Mouse (Mus musculus) lung, postnatal 0 days (tissue): ENCODE data around the gene 2010111I01Rik. TPM values are rescaled to one million over a fixed set of nuclear protein-coding genes. Genes with fewer than 3 reads are reported as not detected.
A peak's percentile ranks its signal among the peaks of the same experiment; 100 is the strongest.

Source experiments
- ATAC-seq: fragments of 200-750 bp; cut with Nextera tagmentation; 2 replicates; pipeline ENCODE4 v1.8.0; 2017; ENCODE audit warnings: moderate library complexity
- DNase-seq: peaks from one replicate; pipeline ENCODE4 v3.0.0-alpha.2; 2016; ENCODE audit warnings: low spot score
- H3K27ac ChIP-seq: fragments of 300-500 bp; sonication (generic); 2 replicates; pipeline ENCODE4 v1.5.1; 2014; ENCODE audit warnings: antibody characterized with exemption, mild to moderate bottlenecking, low read length, mixed read lengths
- H3K27me3 ChIP-seq: fragments of 300-500 bp; sonication (generic); replicated peaks from 2 replicates; pipeline ENCODE4 v1.6.1; 2014; ENCODE audit warnings: low read length, mixed read lengths; ENCODE audit not compliant: insufficient read depth
- H3K36me3 ChIP-seq: fragments of 300-500 bp; sonication (generic); 2 replicates; pipeline ENCODE4 v1.6.1; 2014; ENCODE audit warnings: low read length, mixed read lengths; ENCODE audit not compliant: insufficient read depth
- H3K4me1 ChIP-seq: fragments of 300-500 bp; sonication (generic); 2 replicates; pipeline ENCODE4 v1.6.1; 2014; ENCODE audit warnings: antibody characterized with exemption, low read depth, low read length, mixed read lengths; ENCODE audit not compliant: insufficient read depth
- H3K4me2 ChIP-seq: fragments of 300-500 bp; sonication (generic); replicated peaks from 2 replicates; pipeline ENCODE4 v1.6.1; 2014; ENCODE audit warnings: low read depth, mild to moderate bottlenecking, low read length, moderate library complexity, mixed read lengths
- H3K4me3 ChIP-seq: fragments of 300-500 bp; sonication (generic); 2 replicates; pipeline ENCODE4 v1.5.1; 2014; ENCODE audit warnings: low read depth, low read length
- H3K9ac ChIP-seq: fragments of 300-500 bp; sonication (generic); replicated peaks from 2 replicates; pipeline ENCODE4 v1.6.1; 2014; ENCODE audit warnings: low read depth, mild to moderate bottlenecking
- H3K9me3 ChIP-seq: fragments of 300-500 bp; sonication (generic); 2 replicates; pipeline ENCODE4 v1.6.1; 2016; ENCODE audit warnings: low read length, mixed read lengths
- CTCF ChIP-seq: IDR thresholded peaks from 2 replicates; pipeline ENCODE4 v1.5.1; 2016; ENCODE audit warnings: antibody characterized with exemption, mild to moderate bottlenecking
- EP300 ChIP-seq: IDR thresholded peaks from 2 replicates; pipeline ENCODE4 v1.6.1; 2016; ENCODE audit warnings: antibody characterized with exemption, mild to moderate bottlenecking, control low read depth
- WGBS: fragments of 180-500 bp; shearing (Covaris S2); extraction: QIAGEN DNeasy Blood & Tissue Kit; methylation state at CpG from one replicate; pipeline ENCODE4 v1.1.7; 2014; 5-methylcytosine and 5-hydroxymethylcytosine counted together
- polyA plus RNA-seq: library from polyadenylated mRNA; unstranded; fragments of >200 nt; fragmentation: Nextera tagmentation; extraction: Ambion mirVana; gene quantifications from 2 replicates; pipeline ENCODE4 v1.2.1, GENCODE M21; 2015

2010111I01Rik gene
- polyA plus RNA-seq: 128 and 130 TPM in 2 replicates

GRCm38 (mm10) chr13:62964640-62965311 is at the start of gene 2010111I01Rik:
TSS of gene 2010111I01Rik (plus strand) at chr13:62964893.
- no peak within 1 kb of the TSS for H3K27ac ChIP-seq
- no peaks in the 10 kb centered on the region for H3K4me1 ChIP-seq
- H3K4me3 ChIP-seq: peak within 1 kb of the TSS; percentile 78
- ATAC-seq (peak; percentile 96), DNase-seq (peak; percentile 97)
- under 1% methylated on average over 41 of the region's 41 CpGs for WGBS
- H3K4me2 ChIP-seq: peak within 1 kb of the TSS; percentile 90
- no peaks in the 10 kb centered on the region for H3K9me3 ChIP-seq
- TF ChIP-seq EP300 (no peak), CTCF (peak; percentile 66)
- H3K27me3 ChIP-seq: no peaks in the 10 kb centered on the region
- no peaks in the 10 kb centered on the region for H3K36me3 ChIP-seq
- H3K9ac ChIP-seq: peak within 1 kb of the TSS; percentile 39; the same call in 1 of the 2 replicates

- no peaks in the 10 kb centered on the region for H3K9me3 ChIP-seq
- no peaks in the 10 kb centered on the region for H3K36me3 ChIP-seq
- H3K4me2 ChIP-seq: no peak overlapping the region
- H3K27ac ChIP-seq: no peak overlapping the region
- no peak for TF ChIP-seq EP300
- no peak for TF ChIP-seq CTCF
- H3K9ac ChIP-seq: no peak overlapping the region
- no peak overlapping the region for H3K4me3 ChIP-seq
- ATAC-seq: peak; percentile 57
- 18% methylated on average over 4 of the region's 4 CpGs for WGBS
- DNase-seq: peak; percentile 46
- H3K27me3 ChIP-seq: no peaks in the 10 kb centered on the region
- H3K4me1 ChIP-seq: no peaks in the 10 kb centered on the region
Measured at GRCm38 (mm10) chr13:62916675-62917074, 48.0 kb upstream of the 2010111I01Rik start.

- H3K27me3 ChIP-seq: no peaks in the 10 kb centered on the region
- H3K27ac ChIP-seq: no peak overlapping the region
- ATAC-seq (no peak), DNase-seq (peak; percentile 34)
- no peak overlapping the region for H3K4me3 ChIP-seq
- no peak overlapping the region for H3K4me2 ChIP-seq
- H3K9ac ChIP-seq: no peak overlapping the region
- no peaks in the 10 kb centered on the region for H3K36me3 ChIP-seq
- no peaks in the 10 kb centered on the region for H3K9me3 ChIP-seq
- H3K4me1 ChIP-seq: no peaks in the 10 kb centered on the region
- TF ChIP-seq EP300: no peak
- TF ChIP-seq CTCF: no peak
- 50% methylated on average over 1 of the region's 1 CpGs for WGBS
Measured at GRCm38 (mm10) chr13:62917416-62918110, 47.1 kb upstream of the 2010111I01Rik start.

- H3K27ac ChIP-seq: no peak overlapping the region
- H3K4me1 ChIP-seq: no peaks in the 10 kb centered on the region
- no peak overlapping the region for H3K4me2 ChIP-seq
- H3K36me3 ChIP-seq: no peaks in the 10 kb centered on the region
- ATAC-seq (peak; percentile 34; the same call in 1 of the 2 replicates), DNase-seq (peak; percentile 89)
- H3K4me3 ChIP-seq: no peak overlapping the region
- WGBS: 31% methylated on average over 11 of the region's 11 CpGs
- no peaks in the 10 kb centered on the region for H3K9me3 ChIP-seq
- H3K27me3 ChIP-seq: no peaks in the 10 kb centered on the region
- no peak overlapping the region for H3K9ac ChIP-seq
- TF ChIP-seq CTCF: peak; percentile 78
- TF ChIP-seq EP300: 0 out of 2 replicates have a peak, but pooled peaks have one; percentile 33
Measured at GRCm38 (mm10) chr13:62919647-62920341, 44.9 kb upstream of the 2010111I01Rik start.

GRCm38 (mm10) chr13:62922645-62923044 is 42.0 kb upstream of the 2010111I01Rik start:
- H3K4me2 ChIP-seq: no peak overlapping the region
- H3K4me3 ChIP-seq: no peak overlapping the region
- 67% methylated on average over 3 of the region's 3 CpGs for WGBS

GRCm38 (mm10) chr13:62923182-62923581 is 41.5 kb upstream of the 2010111I01Rik start:
- no peak overlapping the region for H3K27ac ChIP-seq
- peak; percentile 52 for ATAC-seq
- DNase-seq: peak; percentile 79
- H3K9me3 ChIP-seq: no peaks in the 10 kb centered on the region
- no peak overlapping the region for H3K9ac ChIP-seq
- H3K4me1 ChIP-seq: no peaks in the 10 kb centered on the region
- WGBS: 50% methylated on average over 8 of the region's 8 CpGs
- H3K36me3 ChIP-seq: no peaks in the 10 kb centered on the region
- H3K4me3 ChIP-seq: no peak overlapping the region
- no peak overlapping the region for H3K4me2 ChIP-seq
- H3K27me3 ChIP-seq: no peaks in the 10 kb centered on the region
- TF ChIP-seq EP300 (peak; percentile 43; the same call in 1 of the 2 replicates), CTCF (no peak)

More at GRCm38 (mm10) chr13:62922645-62923044, 42.0 kb upstream of the 2010111I01Rik start:
- Histone ChIP-seq H3K9ac (no peak overlapping the region), H3K4me1 (no peaks in the 10 kb centered on the region), H3K27ac (no peak overlapping the region), H3K9me3 (no peaks in the 10 kb centered on the region), H3K27me3 (no peaks in the 10 kb centered on the region), H3K36me3 (no peaks in the 10 kb centered on the region)
- TF ChIP-seq EP300 (no peak), CTCF (no peak)
- ATAC-seq (no peak), DNase-seq (no peak)
